Mouse (Mus musculus) inflammation-experienced regulatory T-cells, adult 16 weeks (primary cell): ENCODE results near the gene Noto. TPM values are rescaled to one million over a fixed set of nuclear protein-coding genes. Genes with fewer than 3 reads are reported as not detected.

Experiments used
- polyA plus RNA-seq: library from polyadenylated mRNA; unstranded; fragments of 100-300 nt; shearing (Covaris generic); gene quantifications from one replicate; pipeline ENCODE4 v1.2.1, GENCODE M21; 2017

Gene Noto
- polyA plus RNA-seq = not detected

GRCm38 (mm10) chr6:85423836-85424379 is at the start of gene Noto:
Gene Noto, plus strand, starts transcription at chr6:85423886.

DNA sequence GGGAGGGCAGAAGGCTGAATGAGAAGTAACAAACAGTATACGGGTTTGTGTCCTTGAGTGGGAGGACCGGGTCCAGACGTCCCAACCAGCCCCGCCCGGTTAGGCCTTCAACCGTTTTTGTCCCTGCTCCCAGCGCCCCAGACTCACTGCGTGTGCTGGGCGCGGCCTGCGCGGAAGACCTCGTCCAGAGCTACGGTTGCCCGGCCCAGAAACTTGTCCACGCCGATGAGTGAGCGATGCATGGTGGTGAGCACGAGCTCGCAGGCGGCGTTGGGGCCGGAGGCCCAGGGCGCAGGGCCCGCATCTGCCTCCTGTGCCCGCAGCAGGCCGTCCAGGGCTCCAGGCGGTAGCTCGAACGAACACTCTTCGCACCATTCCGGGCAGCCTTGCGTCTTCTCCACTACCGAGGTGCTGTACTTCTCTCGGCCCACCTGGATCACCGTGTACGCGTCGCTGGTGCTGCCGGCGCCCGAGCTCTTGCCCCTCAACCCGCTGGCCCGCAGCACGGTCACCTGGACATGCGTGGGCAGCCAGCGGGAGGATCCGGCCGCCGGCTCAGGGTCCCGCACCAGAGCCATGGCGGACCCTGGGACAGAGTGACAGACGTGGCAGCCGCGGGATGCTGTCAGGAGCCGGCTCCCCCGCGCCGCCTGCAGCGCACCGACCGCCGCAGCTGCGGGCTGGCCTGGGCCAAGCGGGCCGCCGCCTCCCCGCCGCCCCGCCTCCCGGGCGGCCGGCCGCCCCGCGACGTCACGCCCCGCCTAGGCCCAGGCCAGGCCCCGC is 49.5 kb upstream of the Noto start, which contains the start of gene Rab11fip5:
Gene Rab11fip5, minus strand, starts transcription at position 684 of the 783 bp plus-strand sequence.

DNA sequence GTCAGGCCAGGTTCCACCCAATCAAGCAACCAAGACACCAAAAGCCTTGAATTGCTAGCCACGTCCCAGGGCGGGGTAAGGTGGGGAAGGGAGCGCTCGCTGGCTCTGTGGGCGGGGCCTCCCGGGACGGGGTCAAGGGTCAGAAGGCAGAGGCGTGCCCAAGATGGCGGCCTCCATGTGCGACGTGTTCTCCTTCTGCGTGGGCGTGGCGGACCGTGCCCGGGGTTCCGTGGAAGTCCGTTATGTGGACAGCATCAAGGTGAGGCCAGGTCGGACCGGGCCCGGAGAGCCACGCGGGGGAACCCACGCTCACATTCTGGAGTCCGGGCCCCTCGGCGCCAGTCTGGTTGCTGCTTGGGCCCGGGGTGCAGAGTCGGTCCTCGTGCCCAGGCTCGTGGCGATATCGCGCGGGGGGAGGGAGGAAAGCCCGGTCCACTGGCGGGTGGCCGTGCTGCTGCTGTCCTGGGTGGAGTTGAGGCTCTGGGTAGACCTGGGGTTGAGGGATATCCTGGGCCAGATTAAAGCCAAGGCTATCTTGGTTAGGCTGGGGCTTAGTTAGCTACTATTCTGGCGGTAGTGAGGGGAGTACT is 8.3 kb downstream of the Noto start, which contains the start of gene Smyd5:
Gene Smyd5, plus strand, starts transcription at position 148 of the 590 bp plus-strand sequence.

GRCm38 (mm10) chr6:85450697-85451663 is 27.3 kb downstream of the Noto start, which contains the start of gene Cct7:
Gene Cct7, plus strand, starts transcription at chr6:85451514.

GRCm38 (mm10) chr6:85451664-85452410 is 28.2 kb downstream of the Noto start, which contains the start of gene Pradc1:
Gene Pradc1, minus strand, starts transcription at chr6:85451970.

Other genes starting within 250 kb of the Noto start
- gene Emx1, start 236.4 kb upstream of the Noto start, polyA plus RNA-seq = not detected
- 1.5 TPM for gene Sfxn5, start 90.5 kb upstream of the Noto start, polyA plus RNA-seq
- gene Rab11fip5, start 49.3 kb upstream of the Noto start, polyA plus RNA-seq = 0.52 TPM
- 60.0 TPM for gene Smyd5, start 8.1 kb downstream of the Noto start, polyA plus RNA-seq
- gene Cct7, start 27.6 kb downstream of the Noto start, polyA plus RNA-seq = 347 TPM
- gene Pradc1, start 28.1 kb downstream of the Noto start, polyA plus RNA-seq = 20.4 TPM
- 0.50 TPM for gene Fbxo41, start 79.1 kb downstream of the Noto start, polyA plus RNA-seq
- gene Egr4, start 89.7 kb downstream of the Noto start, polyA plus RNA-seq = not detected
- 1.7 TPM for gene Alms1, start 163.6 kb downstream of the Noto start, polyA plus RNA-seq